Comparison of ENCODE assay signal across 10 mouse cellular contexts in genomic region chr2:174299771-174300160, GRCm38 (mm10). TPM values are rescaled to one million over a fixed set of nuclear protein-coding genes. Genes with fewer than 3 reads are reported as not detected.
DNase-seq lines count a peak whose midpoint lies in the region; ATAC-seq and TF ChIP-seq lines count a peak whose summit lies in the region.
"Had no signal": no experiment of that assay in that cellular context is flagged by ENCODE, and none has a peak within 500 bp of the region (broad histone marks: within the 10 kb centered on the region; RNA-seq: fewer than 3 reads in every experiment).

No protein-coding gene starts in this region.

- TF ChIP-seq POLR2A in embryonic fibroblast, embryonic 13.5 days (IDR thresholded peaks at IDR 0.05; ENCODE audit: low read depth, low read length): no peak

- intact Hi-C loops in left cerebral cortex, postnatal 10 days (cut with DNase I): loop anchor here (5.0 kb wide), 1 partner anchor 712 kb away; no protein-coding TSS in a partner anchor

- DNase-seq in kidney, adult 11 months: no peak
- no peak for DNase-seq in neural tube, embryonic 11.5 days (ENCODE audit: low spot score)
- no peak for DNase-seq in left cerebral cortex, postnatal 10 days (ENCODE audit: extremely low spot score in 1 of 2, low spot score in 2 of 2)
- DNase-seq in cerebellum, adult 11 months: no peak
- no peak for DNase-seq in natural killer cell, adult 2 months (ENCODE audit: low spot score in 2 of 2)

- peaks cover 11% of the 10 kb centered on the region for H3K36me3 ChIP-seq in kidney, embryonic 16.5 days (ENCODE audit: insufficient read depth, low read length)
- H3K36me3 ChIP-seq in intestine, postnatal 0 days (ENCODE audit: control insufficient read depth, insufficient read depth): no peaks in the 10 kb centered on the region
- no peaks in the 10 kb centered on the region for H3K36me3 ChIP-seq in neural tube, embryonic 11.5 days (ENCODE audit: control insufficient read depth, insufficient read depth, low read length)

- H3K4me1 ChIP-seq in kidney, embryonic 16.5 days (ENCODE audit: insufficient read depth, low read length): peaks cover 13% of the 10 kb centered on the region
- H3K4me1 ChIP-seq in embryonic fibroblast, embryonic 13.5 days (ENCODE audit: control insufficient read depth, insufficient read depth, low read length): no peaks in the 10 kb centered on the region
- H3K4me1 ChIP-seq in intestine, postnatal 0 days (replicated peaks; ENCODE audit: control insufficient read depth, insufficient read depth, low read length): no peaks in the 10 kb centered on the region
- 0 out of 2 replicates have a peak, but pooled peaks cover 5% of the 10 kb centered on the region for H3K4me1 ChIP-seq in neural tube, embryonic 11.5 days (ENCODE audit: control insufficient read depth, insufficient read depth, low read length)

- no peak for ATAC-seq in kidney, embryonic 16.5 days (ENCODE audit: low FRiP score, low TSS enrichment)
- ATAC-seq in intestine, postnatal 0 days: no peak
- ATAC-seq in neural tube, embryonic 11.5 days (ENCODE audit: insufficient read depth, low FRiP score, low TSS enrichment): no peak

- 51% methylated on average over 34 of the region's 34 CpGs for WGBS in kidney, embryonic 16.5 days
- WGBS in intestine, postnatal 0 days: 54% methylated on average over 34 of the region's 34 CpGs
- 44% methylated on average over 34 of the region's 34 CpGs for WGBS in neural tube, embryonic 11.5 days

- peak overlapping the region; percentile 41 for H3K4me3 ChIP-seq in kidney, embryonic 16.5 days (ENCODE audit: low read length)
- 0 out of 2 replicates have a peak overlapping the region, but pooled peaks have one; percentile 5 for H3K4me3 ChIP-seq in embryonic fibroblast, embryonic 13.5 days (ENCODE audit: insufficient read depth, low read length)
- peak overlapping the region; percentile 24 for H3K4me3 ChIP-seq in intestine, postnatal 0 days (ENCODE audit: low read depth, low read length)
- H3K4me3 ChIP-seq in neural tube, embryonic 11.5 days (ENCODE audit: low read depth, low read length): peak overlapping the region; percentile 30
- H3K4me3 ChIP-seq: heart, adult 2 months had no signal

- peaks cover 65% of the 10 kb centered on the region for H3K9me3 ChIP-seq in kidney, embryonic 16.5 days (ENCODE audit: low read length)
- peaks cover 7% of the 10 kb centered on the region; the same call in 1 of the 2 replicates for H3K9me3 ChIP-seq in intestine, postnatal 0 days (ENCODE audit: control insufficient read depth)
- peaks cover 40% of the 10 kb centered on the region for H3K9me3 ChIP-seq in neural tube, embryonic 11.5 days (ENCODE audit: control insufficient read depth, low read length)

- no peak overlapping the region for H3K27ac ChIP-seq in kidney, embryonic 16.5 days (ENCODE audit: low read length)
- H3K27ac ChIP-seq in embryonic fibroblast, embryonic 13.5 days (ENCODE audit: insufficient read depth, low read length): no peak overlapping the region
- no peak overlapping the region for H3K27ac ChIP-seq in intestine, postnatal 0 days (ENCODE audit: low read depth, low read length)
- no peak overlapping the region for H3K27ac ChIP-seq in neural tube, embryonic 11.5 days (ENCODE audit: low read depth, low read length)
- H3K27ac ChIP-seq: heart, adult 2 months had no signal

- TF ChIP-seq CTCF in embryonic fibroblast, embryonic 13.5 days (IDR thresholded peaks at IDR 0.05; ENCODE audit: borderline replicate concordance, insufficient read depth, low read length): no peak
- no peak for TF ChIP-seq CTCF in intestine, postnatal 0 days (IDR thresholded peaks at IDR 0.05; ENCODE audit: low read depth)

- peak overlapping the region; percentile 17; the same call in 1 of the 2 replicates for H3K9ac ChIP-seq in kidney, embryonic 16.5 days (replicated peaks; ENCODE audit: low read length)
- no peak overlapping the region for H3K9ac ChIP-seq in intestine, postnatal 0 days (ENCODE audit: low read depth, low read length)
- no peak overlapping the region; the same call in 1 of the 2 replicates for H3K9ac ChIP-seq in neural tube, embryonic 11.5 days (ENCODE audit: low read length)

- peaks cover 37% of the 10 kb centered on the region for H3K27me3 ChIP-seq in kidney, embryonic 16.5 days (ENCODE audit: insufficient read depth, low read length)
- peaks cover 36% of the 10 kb centered on the region for H3K27me3 ChIP-seq in intestine, postnatal 0 days (replicated peaks; ENCODE audit: control insufficient read depth, insufficient read depth, low read length)
- peaks cover 32% of the 10 kb centered on the region for H3K27me3 ChIP-seq in neural tube, embryonic 11.5 days (ENCODE audit: control insufficient read depth, insufficient read depth, low read length)

- H3K4me2 ChIP-seq in kidney, embryonic 16.5 days (replicated peaks; ENCODE audit: low read depth, low read length): peak overlapping the region; percentile 62
- peak overlapping the region; percentile 47 for H3K4me2 ChIP-seq in intestine, postnatal 0 days (replicated peaks; ENCODE audit: low read depth)
- peak overlapping the region; percentile 55 for H3K4me2 ChIP-seq in neural tube, embryonic 11.5 days (ENCODE audit: low read depth)

RNA-seq across cellular contexts. Expression of gene Gnas, which starts 15.6 kb away (rescaled TPM):
- polyA plus RNA-seq in kidney, embryonic 16.5 days (2015; fragmentation: Nextera tagmentation; extraction: Ambion mirVana): 743 and 1,325 TPM in 2 replicates
- 1,063 and 1,076 TPM in 2 replicates for polyA plus RNA-seq in embryonic fibroblast, embryonic 13.5 days (2011; ENCODE audit: insufficient read length, low read depth, missing spikeins)
- polyA plus RNA-seq in intestine, postnatal 0 days (2015; fragmentation: Nextera tagmentation; extraction: Ambion mirVana): 686 and 705 TPM in 2 replicates
- polyA plus RNA-seq in neural tube, embryonic 11.5 days (2014; fragmentation: Nextera tagmentation; extraction: Ambion mirVana): 1,351 and 1,381 TPM in 2 replicates
- total RNA-seq in left cerebral cortex, postnatal 10 days (2021): 1,000 to 10,000 TPM; 1,952 to 1,966 TPM

RNA-seq across cellular contexts. Expression of gene Gm20721, which starts 46.7 kb away (rescaled TPM):
- 18.2 and 28.2 TPM in 2 replicates for polyA plus RNA-seq in kidney, embryonic 16.5 days (2015; fragmentation: Nextera tagmentation; extraction: Ambion mirVana)
- 4.3 and 10.6 TPM in 2 replicates for polyA plus RNA-seq in embryonic fibroblast, embryonic 13.5 days (2011; ENCODE audit: insufficient read length, low read depth, missing spikeins)
- 2.7 and 3.5 TPM in 2 replicates for polyA plus RNA-seq in intestine, postnatal 0 days (2015; fragmentation: Nextera tagmentation; extraction: Ambion mirVana)
- polyA plus RNA-seq in neural tube, embryonic 11.5 days (2014; fragmentation: Nextera tagmentation; extraction: Ambion mirVana): 8.1 and 9.1 TPM in 2 replicates
- 1 to 10 TPM; 2.2 to 2.6 TPM for total RNA-seq in left cerebral cortex, postnatal 10 days (2021)
- polyA plus RNA-seq: heart, adult 2 months; small intestine, adult 2 months had no signal
